Mouse (Mus musculus) E14TG2a.4 (cell line): ENCODE data around the gene Hsf5.

Experiments
- CTCF ChIP-seq: conservative IDR thresholded peaks from 2 replicates; pipeline ENCODE4 v1.5.1; 2014; ENCODE audit warnings: low read length
- NANOG ChIP-seq: IDR thresholded peaks from 2 replicates; pipeline ENCODE4 v1.6.1; 2014; ENCODE audit warnings: borderline replicate concordance, low read length, mixed read lengths
- POU5F1 ChIP-seq: IDR thresholded peaks from 2 replicates; pipeline ENCODE4 v1.6.1; 2014; ENCODE audit warnings: low read length, borderline replicate concordance

GRCm38 (mm10) chr11:87688478-87689203, 71.7 kb downstream of the Hsf5 start:
- TF ChIP-seq CTCF = no peak
- TF ChIP-seq POU5F1 = no peak
- TF ChIP-seq NANOG = no peak
